Mouse (Mus musculus): ENCODE measurements around the gene Marc2. TPM values are rescaled to one million over a fixed set of nuclear protein-coding genes. Genes with fewer than 3 reads are reported as not detected.

Gene Marc2
- polyA plus RNA-seq, 1 experiment from 2014 or later: 89.7 TPM

DNA sequence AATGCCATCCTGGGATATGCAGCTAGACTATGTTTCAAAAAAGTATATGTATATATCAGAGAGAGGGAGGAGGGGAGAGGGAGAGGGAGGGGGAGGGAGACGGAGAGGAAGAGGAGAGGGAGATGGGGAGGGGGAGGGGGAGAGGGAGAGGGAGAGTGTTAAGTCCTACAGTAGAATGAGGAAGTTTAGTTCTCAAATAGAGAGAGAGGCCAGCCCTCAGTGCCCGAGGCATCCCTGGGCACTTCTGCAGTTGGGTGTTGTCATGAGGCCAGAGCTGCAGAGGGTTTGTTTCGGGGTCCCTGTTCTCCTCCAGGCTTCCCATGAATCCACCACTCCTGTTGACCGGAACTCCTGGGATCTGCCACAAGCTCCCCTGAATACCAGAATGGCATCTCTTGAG, 62.6 kb downstream of the Marc2 start:
- Histone ChIP-seq H3K9ac (ENCODE audit: low read length) (no peak overlapping the region), H3K4me3 (ENCODE audit: low read depth, low read length) (no peak overlapping the region), H3K27me3 (ENCODE audit: control insufficient read depth, insufficient read depth, low read length) (no peaks in the 10 kb centered on the region), H3K4me2 (ENCODE audit: low read depth, low read length, severe bottlenecking) (no peak overlapping the region), H3K4me1 (replicated peaks; ENCODE audit: control insufficient read depth, insufficient read depth, low read length) (no peaks in the 10 kb centered on the region), H3K27ac (ENCODE audit: low read depth, low read length) (no peak overlapping the region), H3K36me3 (ENCODE audit: control insufficient read depth, insufficient read depth, low read length) (no peaks in the 10 kb centered on the region), H3K9me3 (ENCODE audit: control insufficient read depth, low read length) (no peaks in the 10 kb centered on the region)
- WGBS: 84% methylated on average over 4 of the region's 4 CpGs
- DNase-seq (ENCODE audit: low spot score) (no peak), ATAC-seq (replicated peaks; ENCODE audit: low FRiP score) (no peak)

DNA sequence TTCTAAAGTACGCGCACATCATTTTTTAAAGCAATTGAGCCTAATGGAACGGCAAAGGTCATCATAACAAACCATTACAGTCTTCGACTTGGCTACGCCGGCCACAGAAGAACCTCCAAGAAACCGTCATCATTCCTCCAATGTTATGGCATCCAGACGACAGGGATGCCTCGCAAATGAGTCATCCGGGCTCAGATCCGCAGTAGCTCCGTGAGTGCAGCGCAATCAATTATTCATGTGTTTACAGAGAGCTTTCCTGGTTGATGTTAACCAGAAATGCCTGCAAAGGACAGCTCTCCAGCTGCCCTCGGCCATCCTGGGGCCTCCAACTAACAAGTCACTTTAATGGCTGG, 64.1 kb downstream of the Marc2 start:
- Histone ChIP-seq H3K27ac (ENCODE audit: low read depth, low read length) (no peak overlapping the region), H3K4me1 (replicated peaks; ENCODE audit: control insufficient read depth, insufficient read depth, low read length) (no peaks in the 10 kb centered on the region), H3K9ac (ENCODE audit: low read length) (no peak overlapping the region), H3K4me2 (ENCODE audit: low read depth, low read length, severe bottlenecking) (no peak overlapping the region), H3K9me3 (ENCODE audit: control insufficient read depth, low read length) (no peaks in the 10 kb centered on the region), H3K27me3 (ENCODE audit: control insufficient read depth, insufficient read depth, low read length) (no peaks in the 10 kb centered on the region), H3K4me3 (ENCODE audit: low read depth, low read length) (no peak overlapping the region), H3K36me3 (ENCODE audit: control insufficient read depth, insufficient read depth, low read length) (no peaks in the 10 kb centered on the region)
- WGBS: 89% methylated on average over 14 of the region's 14 CpGs
- DNase-seq (ENCODE audit: low spot score) (no peak), ATAC-seq (replicated peaks; ENCODE audit: low FRiP score) (no peak)

DNA sequence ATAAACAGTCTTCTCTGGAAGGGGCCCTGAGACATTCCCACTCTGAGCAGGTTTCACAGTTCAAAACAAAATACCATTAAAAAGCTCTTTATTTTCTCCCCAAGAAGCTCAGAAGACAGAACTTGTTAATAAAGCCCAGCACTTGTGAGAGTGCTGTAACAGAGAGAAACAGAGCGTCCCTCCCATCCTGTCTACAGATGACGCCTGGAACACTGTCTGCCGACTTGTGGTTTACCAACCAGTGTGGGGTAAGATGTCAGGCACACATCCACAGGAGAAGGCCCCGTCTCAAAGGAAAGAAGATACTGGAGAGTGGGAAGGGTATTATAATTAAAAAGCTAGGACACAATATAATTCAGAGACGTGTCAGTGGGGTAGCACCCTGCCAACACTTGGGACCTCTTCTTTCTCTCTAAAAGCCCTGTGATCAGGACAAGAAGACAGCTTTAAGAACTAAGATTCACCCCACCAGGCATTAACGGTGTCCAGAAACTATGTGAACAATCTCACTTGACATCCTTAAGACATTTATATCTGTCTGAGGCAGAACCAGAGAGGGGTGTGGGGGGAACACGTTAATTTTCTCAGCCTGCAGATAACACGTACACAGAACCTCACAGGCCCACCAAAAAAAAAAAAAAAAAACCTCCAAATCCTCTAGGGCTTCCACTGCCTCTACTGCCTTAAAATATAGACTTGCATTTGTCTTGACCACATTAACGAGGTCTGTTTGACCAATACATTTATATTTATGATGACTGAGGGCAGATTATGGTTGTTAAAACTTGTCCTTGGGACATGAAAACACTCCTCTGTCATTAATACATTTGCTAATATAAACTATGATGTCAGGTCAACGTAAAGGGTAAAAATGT, 64.7 kb downstream of the Marc2 start:
- DNase-seq (ENCODE audit: low spot score) (no peak), ATAC-seq (replicated peaks; ENCODE audit: low FRiP score) (no peak)
- no peaks in the 10 kb centered on the region for H3K9me3 ChIP-seq (ENCODE audit: control insufficient read depth, low read length)
- no peak overlapping the region for H3K4me2 ChIP-seq (ENCODE audit: low read depth, low read length, severe bottlenecking)
- no peaks in the 10 kb centered on the region for H3K36me3 ChIP-seq (ENCODE audit: control insufficient read depth, insufficient read depth, low read length)
- H3K27me3 ChIP-seq (ENCODE audit: control insufficient read depth, insufficient read depth, low read length): no peaks in the 10 kb centered on the region
- H3K27ac ChIP-seq (ENCODE audit: low read depth, low read length): no peak overlapping the region
- no peaks in the 10 kb centered on the region for H3K4me1 ChIP-seq (replicated peaks; ENCODE audit: control insufficient read depth, insufficient read depth, low read length)
- H3K4me3 ChIP-seq (ENCODE audit: low read depth, low read length): no peak overlapping the region
- WGBS: 87% methylated on average over 10 of the region's 10 CpGs
- H3K9ac ChIP-seq (ENCODE audit: low read length): no peak overlapping the region

DNA sequence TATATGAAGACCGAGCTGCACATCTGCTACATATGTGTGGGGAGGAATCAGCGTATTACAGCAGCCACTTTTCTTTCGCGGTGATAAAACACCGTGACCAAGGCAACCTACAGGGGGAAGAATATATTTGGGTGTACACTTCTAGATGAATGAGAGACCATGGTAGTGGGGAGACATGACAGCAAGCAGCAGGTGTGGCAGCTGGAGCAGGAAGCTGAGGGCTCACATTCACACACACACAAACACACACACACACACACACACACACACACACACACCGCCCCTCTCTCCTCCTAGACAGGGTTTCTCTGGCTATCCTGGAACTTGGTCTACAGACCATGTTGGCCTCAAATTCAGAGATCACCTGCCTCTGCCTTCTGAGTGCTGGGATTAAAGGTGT, 68.1 kb downstream of the Marc2 start:
- Histone ChIP-seq H3K4me3 (ENCODE audit: low read depth, low read length) (no peak overlapping the region), H3K27me3 (ENCODE audit: control insufficient read depth, insufficient read depth, low read length) (no peaks in the 10 kb centered on the region), H3K4me2 (ENCODE audit: low read depth, low read length, severe bottlenecking) (no peak overlapping the region), H3K36me3 (ENCODE audit: control insufficient read depth, insufficient read depth, low read length) (no peaks in the 10 kb centered on the region), H3K9me3 (ENCODE audit: control insufficient read depth, low read length) (no peaks in the 10 kb centered on the region), H3K27ac (ENCODE audit: low read depth, low read length) (no peak overlapping the region), H3K9ac (ENCODE audit: low read length) (no peak overlapping the region), H3K4me1 (replicated peaks; ENCODE audit: control insufficient read depth, insufficient read depth, low read length) (no peaks in the 10 kb centered on the region)
- WGBS: 92% methylated on average over 6 of the region's 6 CpGs
- DNase-seq (ENCODE audit: low spot score): no peak
- ATAC-seq (replicated peaks; ENCODE audit: low FRiP score): no peak

DNA sequence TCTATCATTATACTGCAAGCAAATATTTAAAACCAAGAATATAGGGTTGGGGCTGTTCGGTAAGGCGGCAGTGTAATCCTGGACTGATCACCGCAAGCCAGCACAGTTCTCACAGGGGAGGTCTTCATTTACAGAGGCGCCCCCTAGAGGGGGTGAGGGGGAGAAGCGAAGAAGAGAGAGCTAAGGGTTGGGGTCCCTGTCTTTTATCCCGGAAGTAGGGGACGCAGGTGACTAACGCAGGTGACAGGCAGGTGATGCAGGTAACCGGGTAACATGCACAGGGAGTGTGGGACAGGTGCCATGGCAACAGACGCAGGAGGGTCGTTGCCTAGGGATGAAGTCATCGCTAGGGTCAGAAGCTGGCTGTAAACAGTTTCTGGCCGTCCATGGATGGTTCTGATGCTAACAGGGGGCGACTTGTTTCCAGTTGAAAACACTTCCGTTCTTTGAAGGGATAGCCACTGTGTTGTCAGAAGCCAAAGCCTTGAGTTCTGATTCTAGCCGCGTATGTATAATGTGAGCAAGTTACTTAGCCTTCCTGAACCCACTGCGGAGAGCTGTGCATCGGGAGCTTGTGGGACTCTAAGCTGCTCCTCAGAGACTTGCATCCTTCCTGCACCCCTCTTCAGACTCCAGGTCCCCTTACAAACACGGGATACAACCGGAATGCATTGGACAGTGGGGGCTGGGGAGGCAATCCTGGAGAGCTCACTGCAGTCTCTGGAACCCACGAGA, 69.0 kb downstream of the Marc2 start:
- Histone ChIP-seq H3K9ac (ENCODE audit: low read length) (no peak overlapping the region), H3K4me3 (ENCODE audit: low read depth, low read length) (no peak overlapping the region), H3K4me2 (ENCODE audit: low read depth, low read length, severe bottlenecking) (no peak overlapping the region), H3K36me3 (ENCODE audit: control insufficient read depth, insufficient read depth, low read length) (no peaks in the 10 kb centered on the region), H3K27me3 (ENCODE audit: control insufficient read depth, insufficient read depth, low read length) (no peaks in the 10 kb centered on the region), H3K4me1 (replicated peaks; ENCODE audit: control insufficient read depth, insufficient read depth, low read length) (no peaks in the 10 kb centered on the region), H3K27ac (ENCODE audit: low read depth, low read length) (no peak overlapping the region), H3K9me3 (ENCODE audit: control insufficient read depth, low read length) (no peaks in the 10 kb centered on the region)
- WGBS: 31% methylated on average over 22 of the region's 22 CpGs
- DNase-seq (ENCODE audit: low spot score) (no peak), ATAC-seq (replicated peaks; ENCODE audit: low FRiP score) (no peak)

DNA sequence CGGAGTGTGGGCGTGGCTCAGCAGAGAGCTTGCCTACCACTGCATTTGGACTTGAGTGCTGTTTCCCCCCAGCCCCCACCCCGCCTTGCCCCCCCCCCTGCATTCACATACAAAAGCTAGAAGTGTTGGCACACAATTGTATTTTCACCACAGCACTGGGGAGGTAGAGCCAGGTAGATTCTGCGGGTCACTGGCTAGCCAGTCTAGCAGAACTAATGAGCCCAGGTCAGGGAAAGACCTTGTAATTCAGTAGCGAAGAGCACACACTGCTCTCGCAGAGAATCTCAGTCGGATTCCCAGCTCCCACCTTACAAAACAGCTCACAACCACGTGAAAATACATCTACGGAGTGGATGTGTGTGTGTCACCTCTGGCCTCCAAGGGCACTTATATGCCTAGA, 71.0 kb downstream of the Marc2 start:
- Histone ChIP-seq H3K4me3 (ENCODE audit: low read depth, low read length) (no peak overlapping the region), H3K9me3 (ENCODE audit: control insufficient read depth, low read length) (no peaks in the 10 kb centered on the region), H3K36me3 (ENCODE audit: control insufficient read depth, insufficient read depth, low read length) (no peaks in the 10 kb centered on the region), H3K27me3 (ENCODE audit: control insufficient read depth, insufficient read depth, low read length) (no peaks in the 10 kb centered on the region), H3K9ac (ENCODE audit: low read length) (no peak overlapping the region), H3K4me1 (replicated peaks; ENCODE audit: control insufficient read depth, insufficient read depth, low read length) (no peaks in the 10 kb centered on the region), H3K27ac (ENCODE audit: low read depth, low read length) (no peak overlapping the region), H3K4me2 (ENCODE audit: low read depth, low read length, severe bottlenecking) (no peak overlapping the region)
- ATAC-seq (replicated peaks; ENCODE audit: low FRiP score) (no peak), DNase-seq (ENCODE audit: low spot score) (no peak)
- WGBS: 60% methylated on average over 9 of the region's 9 CpGs

DNA sequence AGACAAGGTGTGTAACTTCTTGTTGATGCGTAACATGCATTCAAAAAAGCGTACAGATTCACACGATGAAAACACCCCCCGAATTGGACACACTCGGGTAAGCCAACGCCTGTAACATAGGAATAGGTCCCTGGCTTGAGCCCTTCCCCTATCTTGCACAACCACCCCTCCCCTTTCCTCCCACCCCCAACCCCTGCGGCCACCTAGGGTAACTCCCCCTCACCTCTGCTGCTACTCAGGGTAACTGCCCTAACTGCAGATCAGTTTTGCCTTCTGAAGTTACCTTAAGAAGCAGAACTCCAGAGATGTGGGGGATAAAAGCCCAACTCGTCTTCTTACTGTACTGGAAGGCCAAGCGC, 74.4 kb downstream of the Marc2 start:
- DNase-seq (ENCODE audit: low spot score) (no peak), ATAC-seq (replicated peaks; ENCODE audit: low FRiP score) (peak; percentile 66)
- H3K4me1 ChIP-seq (replicated peaks; ENCODE audit: control insufficient read depth, insufficient read depth, low read length): no peaks in the 10 kb centered on the region
- H3K36me3 ChIP-seq (ENCODE audit: control insufficient read depth, insufficient read depth, low read length): no peaks in the 10 kb centered on the region
- 10% methylated on average over 9 of the region's 9 CpGs for WGBS
- H3K9ac ChIP-seq (ENCODE audit: low read length): no peak overlapping the region
- H3K27me3 ChIP-seq (ENCODE audit: control insufficient read depth, insufficient read depth, low read length): no peaks in the 10 kb centered on the region
- no peak overlapping the region for H3K27ac ChIP-seq (ENCODE audit: low read depth, low read length)
- H3K9me3 ChIP-seq (ENCODE audit: control insufficient read depth, low read length): no peaks in the 10 kb centered on the region
- H3K4me2 ChIP-seq (ENCODE audit: low read depth, low read length, severe bottlenecking): no peak overlapping the region; the same call in 1 of the 2 replicates
- no peak overlapping the region for H3K4me3 ChIP-seq (ENCODE audit: low read depth, low read length)

DNA sequence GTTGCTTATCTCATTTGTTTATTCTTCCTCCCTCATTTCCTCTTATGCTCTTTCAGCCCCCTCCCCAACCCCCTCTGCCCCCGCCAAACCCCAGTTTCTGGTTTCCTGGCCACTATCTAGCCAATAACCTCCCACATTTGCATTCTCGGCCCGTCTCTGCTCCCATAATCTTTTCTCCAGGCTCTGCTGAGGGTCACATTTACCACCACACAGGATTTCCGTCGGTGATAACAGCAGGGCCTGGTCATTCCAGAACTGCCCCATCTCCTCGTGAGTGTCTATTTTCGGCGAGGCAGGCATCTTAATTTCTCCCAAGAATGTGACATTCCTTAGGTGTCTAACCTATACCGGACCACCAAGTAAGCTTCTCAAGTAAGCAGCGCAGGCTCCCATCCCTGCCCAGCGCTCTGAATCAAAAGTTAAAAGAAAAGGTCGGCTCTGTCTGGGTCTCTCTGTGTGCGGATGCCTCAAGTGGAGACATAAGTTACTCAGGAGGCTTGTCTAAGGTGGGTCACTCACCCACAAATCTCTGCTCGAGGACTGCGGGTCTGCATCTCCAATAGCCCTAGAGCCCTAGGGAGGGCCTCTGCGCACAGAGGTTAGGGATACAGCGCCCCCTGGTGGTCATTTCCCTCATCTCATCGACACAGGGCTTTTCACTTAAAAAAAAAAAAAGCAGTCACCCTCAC, 74.9 kb downstream of the Marc2 start:
- peak; percentile 90 for DNase-seq (ENCODE audit: low spot score)
- no peaks in the 10 kb centered on the region for H3K27me3 ChIP-seq (ENCODE audit: control insufficient read depth, insufficient read depth, low read length)
- H3K9me3 ChIP-seq (ENCODE audit: control insufficient read depth, low read length): no peaks in the 10 kb centered on the region
- no peak overlapping the region for H3K4me3 ChIP-seq (ENCODE audit: low read depth, low read length)
- H3K4me2 ChIP-seq (ENCODE audit: low read depth, low read length, severe bottlenecking): no peak overlapping the region; the same call in 1 of the 2 replicates
- ATAC-seq (replicated peaks; ENCODE audit: low FRiP score): peak; percentile 66
- no peaks in the 10 kb centered on the region for H3K4me1 ChIP-seq (replicated peaks; ENCODE audit: control insufficient read depth, insufficient read depth, low read length)
- H3K27ac ChIP-seq (ENCODE audit: low read depth, low read length): no peak overlapping the region
- 25% methylated on average over 18 of the region's 18 CpGs for WGBS
- H3K9ac ChIP-seq (ENCODE audit: low read length): no peak overlapping the region
- no peaks in the 10 kb centered on the region for H3K36me3 ChIP-seq (ENCODE audit: control insufficient read depth, insufficient read depth, low read length)

Data from forebrain, embryonic 11.5 days (tissue).